Mouse (Mus musculus): ENCODE measurements at regions not wholly inside any gene's neighbourhood (a gene's known extent, or its start where the extent isn't known, plus 50 kb on each side); places are given as distances from the start of the nearest gene placed in this dataset.

DNA sequence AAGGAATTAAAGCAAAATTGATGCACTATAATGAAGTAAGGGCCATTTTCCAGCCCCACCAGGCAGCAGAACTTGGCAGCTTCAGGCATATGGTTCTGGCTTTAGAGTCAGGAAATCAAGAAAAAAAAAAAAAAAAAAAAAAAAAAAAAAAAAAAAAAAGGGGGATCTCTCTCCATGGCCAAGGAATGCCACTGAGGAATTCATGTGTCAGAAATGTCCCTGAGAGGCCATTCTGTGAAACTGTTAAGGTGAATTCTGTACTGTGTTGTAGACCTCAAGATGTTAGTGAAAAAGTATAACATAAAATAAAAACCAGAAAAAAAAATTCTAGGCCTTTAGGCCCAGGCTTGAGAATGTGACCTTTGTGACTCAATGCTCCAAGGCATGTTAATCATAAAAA lies 632.7 kb upstream of the Vrk2 start:
- no peak for DNase-seq (ENCODE audit: low read depth, low spot score)
- H3K27me3 ChIP-seq (ENCODE audit: control insufficient read depth in 1 of 2, insufficient read depth in 2 of 2, low read length in 2 of 2): no peaks in the 10 kb centered on the region
- TF ChIP-seq POLR2AphosphoS2 (IDR thresholded peaks at IDR 0.05; ENCODE audit: low read length) (no peak), MAX (IDR thresholded peaks at IDR 0.05; ENCODE audit: low read length) (no peak), E2F4 (IDR thresholded peaks at IDR 0.05; ENCODE audit: borderline replicate concordance, low read depth, low read length) (no peak), ZNF384 (IDR thresholded peaks at IDR 0.05; ENCODE audit: low read depth, low read length) (no peak), GATA1 (IDR thresholded peaks at IDR 0.05; ENCODE audit: low read depth, low read length) (no peak)
- H3K36me3 ChIP-seq (ENCODE audit: control insufficient read depth in 1 of 2, insufficient read depth in 2 of 2, low read length in 2 of 2): no peaks in the 10 kb centered on the region
- no peaks in the 10 kb centered on the region for H3K79me2 ChIP-seq (ENCODE audit: control insufficient read depth, insufficient read depth, low read length, poor library complexity)
- no peak overlapping the region for H3K27ac ChIP-seq (ENCODE audit: control insufficient read depth, low read depth, low read length)
- no peaks in the 10 kb centered on the region for H3K4me1 ChIP-seq (ENCODE audit: control insufficient read depth in 1 of 2, insufficient read depth in 2 of 2, low read length in 2 of 2)
- H3K9me3 ChIP-seq (replicated peaks; ENCODE audit: insufficient read depth, low read length): no peaks in the 10 kb centered on the region
- no peak overlapping the region for H3K9ac ChIP-seq (ENCODE audit: control insufficient read depth, low read depth, low read length, poor library complexity, severe bottlenecking)
- no peak overlapping the region for H3K4me3 ChIP-seq (ENCODE audit: control insufficient read depth in 1 of 2, insufficient read depth in 1 of 2, low read depth in 2 of 2, low read length in 2 of 2)

DNA sequence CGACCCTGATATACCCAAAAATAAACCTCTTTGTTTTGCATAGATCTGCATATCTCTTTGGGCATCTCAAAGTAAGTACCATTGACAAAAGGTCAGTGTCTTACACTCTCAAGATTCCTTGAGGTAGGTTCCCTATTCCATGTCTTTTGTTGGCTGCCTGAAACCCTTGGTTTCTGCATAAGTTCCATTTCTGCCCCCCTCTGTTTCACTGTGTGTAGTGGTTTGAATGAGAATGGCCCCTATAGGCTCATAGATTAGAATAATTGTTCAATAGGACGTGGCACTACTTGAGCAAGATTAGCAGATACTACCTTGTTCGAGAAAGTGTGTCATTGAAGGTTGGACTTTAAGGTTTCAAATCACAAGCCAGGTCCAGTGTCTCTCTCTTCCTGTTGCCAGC lies 628.6 kb upstream of the Vrk2 start:
- Histone ChIP-seq H3K27me3 (ENCODE audit: control insufficient read depth in 1 of 2, insufficient read depth in 2 of 2, low read length in 2 of 2) (no peaks in the 10 kb centered on the region), H3K9me3 (replicated peaks; ENCODE audit: insufficient read depth, low read length) (no peaks in the 10 kb centered on the region), H3K79me2 (ENCODE audit: control insufficient read depth, insufficient read depth, low read length, poor library complexity) (no peaks in the 10 kb centered on the region), H3K9ac (ENCODE audit: control insufficient read depth, low read depth, low read length, poor library complexity, severe bottlenecking) (no peak overlapping the region), H3K36me3 (ENCODE audit: control insufficient read depth in 1 of 2, insufficient read depth in 2 of 2, low read length in 2 of 2) (no peaks in the 10 kb centered on the region), H3K4me3 (ENCODE audit: control insufficient read depth in 1 of 2, insufficient read depth in 1 of 2, low read depth in 2 of 2, low read length in 2 of 2) (no peak overlapping the region), H3K27ac (ENCODE audit: control insufficient read depth, low read depth, low read length) (no peak overlapping the region), H3K4me1 (ENCODE audit: control insufficient read depth in 1 of 2, insufficient read depth in 2 of 2, low read length in 2 of 2) (no peaks in the 10 kb centered on the region)
- no peak for TF ChIP-seq BHLHE40 (IDR thresholded peaks at IDR 0.05; ENCODE audit: borderline replicate concordance, low read depth, low read length)
- no peak for TF ChIP-seq UBTF (IDR thresholded peaks at IDR 0.05; ENCODE audit: borderline replicate concordance, insufficient read depth, low read depth, low read length)
- TF ChIP-seq ZKSCAN1 (IDR thresholded peaks at IDR 0.05; ENCODE audit: low read depth, low read length): no peak
- no peak for TF ChIP-seq RAD21 (IDR thresholded peaks at IDR 0.05; ENCODE audit: low read depth, low read length)
- TF ChIP-seq SMC3 (IDR thresholded peaks at IDR 0.05; ENCODE audit: low read depth, low read length): no peak
- no peak for TF ChIP-seq TAL1 (IDR thresholded peaks at IDR 0.05; ENCODE audit: low read length)
- no peak for TF ChIP-seq ZNF384 (IDR thresholded peaks at IDR 0.05; ENCODE audit: low read depth, low read length)
- no peak for TF ChIP-seq NRF1 (IDR thresholded peaks at IDR 0.05; ENCODE audit: insufficient read depth, low read depth, low read length, poor library complexity, severe bottlenecking)
- no peak for TF ChIP-seq MAFK (IDR thresholded peaks at IDR 0.05; ENCODE audit: borderline replicate concordance, low read depth, low read length)
- no peak for TF ChIP-seq TCF12 (IDR thresholded peaks at IDR 0.05; ENCODE audit: low read depth, low read length)
- no peak for TF ChIP-seq E2F4 (IDR thresholded peaks at IDR 0.05; ENCODE audit: borderline replicate concordance, low read depth, low read length)
- TF ChIP-seq RCOR1 (IDR thresholded peaks at IDR 0.05; ENCODE audit: low read depth, low read length): no peak
- no peak for TF ChIP-seq ZMIZ1 (IDR thresholded peaks at IDR 0.05; ENCODE audit: low read depth, low read length)
- no peak for TF ChIP-seq TBP (IDR thresholded peaks at IDR 0.05; ENCODE audit: low read depth, low read length)
- no peak for TF ChIP-seq MYB (IDR thresholded peaks at IDR 0.05; ENCODE audit: low read depth, low read length)
- TF ChIP-seq MAX (IDR thresholded peaks at IDR 0.05; ENCODE audit: low read length): no peak
- TF ChIP-seq NELFE (IDR thresholded peaks at IDR 0.05; ENCODE audit: low read depth, low read length): no peak
- no peak for TF ChIP-seq ELF1 (IDR thresholded peaks at IDR 0.05; ENCODE audit: low read depth, low read length)
- DNase-seq (ENCODE audit: low read depth, low spot score): no peak
